Mouse (Mus musculus) fat pad, adult 2 months (tissue): ENCODE results near the gene Ptrh2.
"Not testable (repeated sequence)": the region's sequence is repeated elsewhere in the genome, so short reads cannot be mapped to it uniquely, and the experiment has no call there.

Experiments
- DNase-seq: peaks from one replicate; pipeline ENCODE4 v3.0.0-alpha.2; 2011; ENCODE audit warnings: low read depth, low spot score; ENCODE audit errors: extremely low read depth

Ptrh2 gene

GRCm38 (mm10) chr11:86725607-86726006, 41.8 kb downstream of the Ptrh2 start:
- no peak for DNase-seq

GRCm38 (mm10) chr11:86731443-86731842, 47.7 kb downstream of the Ptrh2 start:
- DNase-seq, result no peak

- DNase-seq, result no peak
Measured at GRCm38 (mm10) chr11:86734241-86734939, 50.6 kb downstream of the Ptrh2 start.

GRCm38 (mm10) chr11:86734993-86735392, 51.2 kb downstream of the Ptrh2 start:
- DNase-seq, result no peak

GRCm38 (mm10) chr11:86737301-86738000, 53.7 kb downstream of the Ptrh2 start:
- no peak for DNase-seq

GRCm38 (mm10) chr11:86738308-86738707, 54.5 kb downstream of the Ptrh2 start:
- DNase-seq, result not testable (repeated sequence)

GRCm38 (mm10) chr11:86738956-86739355, 55.2 kb downstream of the Ptrh2 start:
- DNase-seq, result no peak

GRCm38 (mm10) chr11:86739470-86739869, 55.7 kb downstream of the Ptrh2 start:
- DNase-seq, result no peak

- DNase-seq, result no peak
Measured at GRCm38 (mm10) chr11:86741505-86741904, 57.7 kb downstream of the Ptrh2 start.
